Mouse (Mus musculus) heart, embryonic 11.5 days (tissue): ENCODE data around the gene Angpt4. TPM values are rescaled to one million over a fixed set of nuclear protein-coding genes. Genes with fewer than 3 reads are reported as not detected.

Source experiments
- ATAC-seq: fragments of 200-750 bp; cut with Nextera tagmentation; replicated peaks from 2 replicates; pipeline ENCODE4 v1.8.0; 2017; ENCODE audit warnings: moderate library complexity; ENCODE audit not compliant: insufficient number of reproducible peaks, low FRiP score, low TSS enrichment
- H3K27ac ChIP-seq: fragments of 300-500 bp; sonication (generic); 2 replicates; pipeline ENCODE4 v1.5.1; 2014; ENCODE audit warnings: mild to moderate bottlenecking, low read depth, low read length
- H3K27me3 ChIP-seq: fragments of 300-500 bp; sonication (generic); 2 replicates; pipeline ENCODE4 v1.6.1; 2014; ENCODE audit warnings: mild to moderate bottlenecking, low read length, mixed read lengths; ENCODE audit not compliant: control insufficient read depth, insufficient read depth
- H3K36me3 ChIP-seq: fragments of 300-500 bp; sonication (generic); 2 replicates; pipeline ENCODE4 v1.6.1; 2014; ENCODE audit warnings: mild to moderate bottlenecking, low read length, moderate library complexity, mixed read lengths; ENCODE audit not compliant: control insufficient read depth, insufficient read depth
- H3K4me1 ChIP-seq: fragments of 300-500 bp; sonication (generic); 2 replicates; pipeline ENCODE4 v1.6.1; 2014; ENCODE audit warnings: low read length; ENCODE audit not compliant: control insufficient read depth, insufficient read depth
- H3K4me2 ChIP-seq: fragments of 300-500 bp; sonication (generic); 2 replicates; pipeline ENCODE4 v1.6.1; 2014; ENCODE audit warnings: mild to moderate bottlenecking, moderate library complexity
- H3K4me3 ChIP-seq: fragments of 300-500 bp; sonication (generic); 2 replicates; pipeline ENCODE4 v1.5.1; 2014; ENCODE audit warnings: low read depth, low read length
- H3K9ac ChIP-seq: fragments of 300-500 bp; sonication (generic); 2 replicates; pipeline ENCODE4 v1.6.1; 2014; ENCODE audit warnings: mild to moderate bottlenecking, low read depth, low read length, moderate library complexity
- H3K9me3 ChIP-seq: fragments of 300-500 bp; sonication (generic); replicated peaks from 2 replicates; pipeline ENCODE4 v1.6.1; 2016; ENCODE audit warnings: low read length; ENCODE audit not compliant: control insufficient read depth
- WGBS: fragments of 180-500 bp; shearing (Covaris S2); extraction: QIAGEN DNeasy Blood & Tissue Kit; methylation state at CpG from one replicate; pipeline ENCODE4 v1.1.7; 2014; ENCODE audit not compliant: insufficient replicate concordance; 5-methylcytosine and 5-hydroxymethylcytosine counted together
- microRNA counts: library from miRNA; unstranded; fragments of <30 nt; microRNA quantifications from one replicate; lab custom pipeline; 2015
- microRNA-seq: library from miRNA; unstranded; fragments of <30 nt; microRNA quantifications from one replicate; pipeline ENCODE4, GENCODE M21; 2016; ENCODE audit warnings: borderline number of aligned reads
- polyA plus RNA-seq: library from polyadenylated mRNA; unstranded; fragments of >200 nt; fragmentation: Nextera tagmentation; extraction: Ambion mirVana; gene quantifications from 2 replicates; pipeline ENCODE4 v1.2.1, GENCODE M21; 2014

Gene Angpt4
- polyA plus RNA-seq, 1 experiment from 2014 or later = 0.21 TPM

- Histone ChIP-seq H3K4me2 (no peak overlapping the region), H3K27me3 (peaks cover 16% of the 10 kb centered on the region), H3K4me1 (no peaks in the 10 kb centered on the region), H3K9me3 (no peaks in the 10 kb centered on the region), H3K4me3 (no peak overlapping the region), H3K36me3 (no peaks in the 10 kb centered on the region), H3K27ac (no peak overlapping the region), H3K9ac (no peak overlapping the region)
- WGBS = 70% methylated on average over 8 of the region's 8 CpGs
- no peak for ATAC-seq
Observed at GRCm38 (mm10) chr2:151986958-151987357, 75.9 kb downstream of the Angpt4 start.

- Histone ChIP-seq H3K36me3 (no peaks in the 10 kb centered on the region), H3K27ac (no peak overlapping the region), H3K9ac (no peak overlapping the region), H3K9me3 (no peaks in the 10 kb centered on the region), H3K27me3 (peaks cover 32% of the 10 kb centered on the region), H3K4me1 (no peaks in the 10 kb centered on the region), H3K4me3 (no peak overlapping the region), H3K4me2 (no peak overlapping the region)
- 64% methylated on average over 2 of the region's 2 CpGs for WGBS
- ATAC-seq = no peak
Observed at GRCm38 (mm10) chr2:151988978-151989377, 78.0 kb downstream of the Angpt4 start.

- no peak overlapping the region for H3K4me3 ChIP-seq
- H3K27ac ChIP-seq = no peak overlapping the region
- 44% methylated on average over 1 of the region's 1 CpGs for WGBS
- no peak overlapping the region for H3K9ac ChIP-seq
- ATAC-seq = no peak
- peaks cover 51% of the 10 kb centered on the region for H3K27me3 ChIP-seq
- H3K9me3 ChIP-seq = no peaks in the 10 kb centered on the region
- H3K4me1 ChIP-seq = no peaks in the 10 kb centered on the region
- H3K4me2 ChIP-seq = no peak overlapping the region
- no peaks in the 10 kb centered on the region for H3K36me3 ChIP-seq
Observed at GRCm38 (mm10) chr2:151990985-151991394, 80.0 kb downstream of the Angpt4 start.

DNA sequence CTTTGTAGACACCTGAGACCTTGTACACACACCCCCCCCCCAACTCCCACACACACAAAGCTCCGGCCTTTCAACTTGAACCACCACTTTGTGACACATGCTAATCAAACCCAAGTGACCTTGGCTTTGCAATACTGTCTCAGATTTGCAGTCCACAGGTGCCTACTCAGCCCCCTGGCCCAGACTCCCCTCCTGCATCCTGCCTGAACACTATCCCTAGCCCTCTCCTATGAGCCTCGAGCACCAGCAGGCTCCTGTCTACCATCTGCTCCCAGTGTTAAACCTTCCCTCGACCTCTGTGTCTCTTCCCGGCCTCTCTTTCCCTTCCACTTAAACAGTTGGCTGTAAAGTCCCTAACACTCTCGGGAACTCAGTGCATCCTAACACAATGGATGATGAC lies 80.4 kb downstream of the Angpt4 start:
- H3K4me1 ChIP-seq = no peaks in the 10 kb centered on the region
- peaks cover 55% of the 10 kb centered on the region for H3K27me3 ChIP-seq
- H3K4me2 ChIP-seq = no peak overlapping the region
- 40% methylated on average over 5 of the region's 5 CpGs for WGBS
- no peak overlapping the region for H3K4me3 ChIP-seq
- H3K9me3 ChIP-seq = no peaks in the 10 kb centered on the region
- ATAC-seq = no peak
- H3K27ac ChIP-seq = no peak overlapping the region
- no peak overlapping the region for H3K9ac ChIP-seq
- no peaks in the 10 kb centered on the region for H3K36me3 ChIP-seq

- ATAC-seq = no peak
- WGBS = 10% methylated on average over 22 of the region's 22 CpGs
- Histone ChIP-seq H3K4me1 (no peaks in the 10 kb centered on the region), H3K27ac (no peak overlapping the region), H3K4me2 (peak overlapping the region; percentile 60), H3K36me3 (no peaks in the 10 kb centered on the region), H3K9me3 (no peaks in the 10 kb centered on the region), H3K9ac (0 out of 2 replicates have a peak overlapping the region, but pooled peaks have one; percentile 3), H3K27me3 (peaks cover 77% of the 10 kb centered on the region), H3K4me3 (0 out of 2 replicates have a peak overlapping the region, but pooled peaks have one; percentile 2)
Observed at GRCm38 (mm10) chr2:151994350-151995122, 83.5 kb downstream of the Angpt4 start.

MicroRNA genes within 50 kb of the gene (microRNA counts, 519-probe panel; counts per million panel counts)
- microRNA mmu-miR-1953 (lab: Ali Mortazavi, UCI) = 32.2 counts per million

Small RNAs within 50 kb of the gene (microRNA-seq; reads per million reads assigned to microRNA genes)
- gene Mir1953 = 0.54 reads per million

Other genes with a start within 250 kb of the Angpt4 start
- not detected in 2 replicates for gene Rad21l, start 242.7 kb upstream of the Angpt4 start, polyA plus RNA-seq
- gene Tmem74b, start 209.2 kb upstream of the Angpt4 start, polyA plus RNA-seq = 1.4 and 2.7 TPM in 2 replicates
- gene Psmf1, start 167.0 kb upstream of the Angpt4 start, polyA plus RNA-seq = 30.7 and 33.6 TPM in 2 replicates
- gene Rspo4, start 68.3 kb upstream of the Angpt4 start, polyA plus RNA-seq = 0.10 and 0.24 TPM in 2 replicates
- 9.7 and 10.5 TPM in 2 replicates for gene Fam110a, start 69.0 kb downstream of the Angpt4 start, polyA plus RNA-seq
- gene Slc52a3, start 85.3 kb downstream of the Angpt4 start, polyA plus RNA-seq = 0.80 and 0.86 TPM in 2 replicates
- gene Scrt2, start 170.3 kb downstream of the Angpt4 start, polyA plus RNA-seq = 0.06 and 0.11 TPM in 2 replicates
- 8.1 and 8.8 TPM in 2 replicates for gene Srxn1, start 194.3 kb downstream of the Angpt4 start, polyA plus RNA-seq
- 3.2 and 3.3 TPM in 2 replicates for gene Tcf15, start 232.4 kb downstream of the Angpt4 start, polyA plus RNA-seq